Mouse (Mus musculus) lung, embryonic 14.5 days (tissue): ENCODE data around the gene Matk. TPM values are rescaled to one million over a fixed set of nuclear protein-coding genes. Genes with fewer than 3 reads are reported as not detected.

Source experiments
- ATAC-seq: fragments of 200-750 bp; cut with Nextera tagmentation; 2 replicates; pipeline ENCODE4 v1.8.0; 2017; ENCODE audit warnings: mild to moderate bottlenecking, moderate TSS enrichment, moderate library complexity; ENCODE audit not compliant: insufficient read depth
- DNase-seq: peaks from one replicate; pipeline ENCODE4 v3.0.0-alpha.2; 2015
- H3K27ac ChIP-seq: fragments of 300-500 bp; sonication (generic); 2 replicates; pipeline ENCODE4 v1.5.1; 2014; ENCODE audit warnings: low read depth, mild to moderate bottlenecking, moderate library complexity
- H3K27me3 ChIP-seq: fragments of 300-500 bp; sonication (generic); 2 replicates; pipeline ENCODE4 v1.6.1; 2014; ENCODE audit warnings: low read length, control low read depth; ENCODE audit not compliant: insufficient read depth
- H3K36me3 ChIP-seq: fragments of 300-500 bp; sonication (generic); 2 replicates; pipeline ENCODE4 v1.6.1; 2014; ENCODE audit warnings: control low read depth; ENCODE audit not compliant: insufficient read depth
- H3K4me1 ChIP-seq: fragments of 300-500 bp; sonication (generic); 2 replicates; pipeline ENCODE4 v1.6.1; 2014; ENCODE audit warnings: antibody characterized with exemption, control low read depth; ENCODE audit not compliant: insufficient read depth
- H3K4me2 ChIP-seq: fragments of 300-500 bp; sonication (generic); 2 replicates; pipeline ENCODE4 v1.6.1; 2014; ENCODE audit warnings: mild to moderate bottlenecking
- H3K4me3 ChIP-seq: fragments of 300-500 bp; sonication (generic); 2 replicates; pipeline ENCODE4 v1.5.1; 2014; ENCODE audit warnings: low read depth, low read length
- H3K9ac ChIP-seq: fragments of 300-500 bp; sonication (generic); 2 replicates; pipeline ENCODE4 v1.6.1; 2014
- H3K9me3 ChIP-seq: fragments of 300-500 bp; sonication (generic); 2 replicates; pipeline ENCODE4 v1.6.1; 2016; ENCODE audit warnings: low read depth, low read length, control low read depth
- CTCF ChIP-seq: IDR thresholded peaks from 2 replicates; pipeline ENCODE4 v1.5.1; 2016; ENCODE audit warnings: antibody characterized with exemption, low read depth
- WGBS: fragments of 180-500 bp; shearing (Covaris S2); extraction: QIAGEN DNeasy Blood & Tissue Kit; methylation state at CpG from one replicate; pipeline ENCODE4 v1.1.7; 2014; 5-methylcytosine and 5-hydroxymethylcytosine counted together
- polyA plus RNA-seq: library from polyadenylated mRNA; unstranded; fragments of >200 nt; fragmentation: Nextera tagmentation; extraction: Ambion mirVana; gene quantifications from 2 replicates; pipeline ENCODE4 v1.2.1, GENCODE M21; 2014

Matk gene
- polyA plus RNA-seq, 1 experiment from 2014 or later: 2.9 TPM

DNA sequence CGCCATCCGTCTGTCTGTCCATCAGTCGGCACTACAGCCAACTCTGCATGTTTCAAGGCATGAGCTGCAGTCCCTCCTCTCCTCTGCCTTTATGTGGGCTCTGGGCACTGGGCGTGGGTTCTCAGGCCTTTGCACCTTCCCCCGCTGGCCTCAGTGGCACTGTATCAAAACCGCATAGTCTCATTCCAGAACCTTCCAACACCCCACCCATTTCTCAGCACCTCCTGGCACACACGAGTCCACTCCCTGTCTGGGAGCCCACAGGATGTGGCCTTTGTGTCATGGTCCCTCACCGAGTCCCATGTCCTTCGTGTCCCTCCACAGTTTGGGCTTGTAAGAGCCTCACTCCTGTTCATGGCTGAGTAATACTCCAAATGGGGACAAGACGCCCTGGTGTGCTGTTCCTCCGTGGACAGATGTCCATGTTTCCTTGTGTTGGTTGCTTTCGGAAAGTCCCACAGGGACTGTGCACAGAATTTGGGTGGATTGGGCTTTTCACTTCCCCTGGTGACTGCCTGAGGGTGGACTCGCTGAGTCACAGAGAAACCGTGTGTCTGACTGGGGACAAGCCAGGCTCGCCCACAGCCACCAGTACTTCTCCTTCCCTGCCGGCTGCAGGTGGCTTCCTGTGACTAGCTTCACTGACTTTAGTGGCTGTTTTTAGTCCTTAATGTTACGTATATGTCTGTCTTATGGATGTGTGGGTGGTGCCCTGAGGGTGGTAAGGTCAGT lies 45.8 kb downstream of the Matk start:
- Histone ChIP-seq H3K9me3 (no peaks in the 10 kb centered on the region), H3K27me3 (no peaks in the 10 kb centered on the region), H3K36me3 (peaks cover 5% of the 10 kb centered on the region; the same call in 1 of the 2 replicates), H3K4me3 (no peak overlapping the region), H3K4me2 (no peak overlapping the region), H3K4me1 (peaks cover 11% of the 10 kb centered on the region), H3K9ac (no peak overlapping the region), H3K27ac (no peak overlapping the region; the same call in 1 of the 2 replicates)
- 91% methylated on average over 17 of the region's 17 CpGs for WGBS
- DNase-seq: no peak
- no peak for TF ChIP-seq CTCF
- no peak for ATAC-seq

DNA sequence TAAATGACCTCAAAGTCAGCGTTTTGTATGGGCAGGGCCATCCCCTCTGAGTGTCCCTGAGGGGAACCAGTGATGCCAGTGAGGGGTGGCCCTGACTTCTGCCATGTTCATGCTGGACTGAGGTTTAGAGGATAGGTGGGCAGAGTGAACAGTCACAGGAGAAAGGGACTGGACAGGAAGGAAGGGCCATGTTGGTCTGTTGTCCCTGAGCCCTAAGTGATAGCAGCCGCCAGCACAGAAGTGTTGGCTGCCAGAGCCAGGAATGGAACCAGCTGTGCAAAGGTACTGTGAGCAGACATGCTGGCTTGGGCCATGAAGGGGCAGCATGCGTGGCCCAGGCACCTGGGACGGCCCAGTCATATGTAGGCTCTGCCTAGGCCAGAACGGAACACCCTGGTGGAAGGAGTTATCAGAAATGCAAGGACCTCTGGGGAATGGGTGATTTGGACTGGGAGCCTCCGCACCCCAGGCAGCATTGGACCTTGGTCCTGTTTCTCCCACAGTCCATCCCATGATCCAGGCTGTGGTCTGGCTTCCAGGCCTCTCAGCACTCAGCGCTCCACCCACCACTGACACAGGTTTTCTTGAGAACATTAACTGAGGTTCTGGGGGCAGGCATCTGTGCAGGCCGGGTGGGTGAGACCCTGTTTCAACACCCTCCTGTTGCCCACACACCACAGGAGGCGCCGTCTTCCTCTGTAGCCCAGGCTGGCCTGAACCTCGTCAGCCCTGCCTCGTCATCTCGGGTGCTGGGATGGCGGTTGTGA lies 47.0 kb downstream of the Matk start:
- Histone ChIP-seq H3K4me3 (no peak overlapping the region), H3K36me3 (peaks cover 5% of the 10 kb centered on the region; the same call in 1 of the 2 replicates), H3K27ac (no peak overlapping the region), H3K9me3 (no peaks in the 10 kb centered on the region), H3K4me2 (no peak overlapping the region), H3K9ac (no peak overlapping the region), H3K27me3 (no peaks in the 10 kb centered on the region), H3K4me1 (no peaks in the 10 kb centered on the region)
- 82% methylated on average over 14 of the region's 14 CpGs for WGBS
- no peak for ATAC-seq
- no peak for TF ChIP-seq CTCF
- no peak for DNase-seq

DNA sequence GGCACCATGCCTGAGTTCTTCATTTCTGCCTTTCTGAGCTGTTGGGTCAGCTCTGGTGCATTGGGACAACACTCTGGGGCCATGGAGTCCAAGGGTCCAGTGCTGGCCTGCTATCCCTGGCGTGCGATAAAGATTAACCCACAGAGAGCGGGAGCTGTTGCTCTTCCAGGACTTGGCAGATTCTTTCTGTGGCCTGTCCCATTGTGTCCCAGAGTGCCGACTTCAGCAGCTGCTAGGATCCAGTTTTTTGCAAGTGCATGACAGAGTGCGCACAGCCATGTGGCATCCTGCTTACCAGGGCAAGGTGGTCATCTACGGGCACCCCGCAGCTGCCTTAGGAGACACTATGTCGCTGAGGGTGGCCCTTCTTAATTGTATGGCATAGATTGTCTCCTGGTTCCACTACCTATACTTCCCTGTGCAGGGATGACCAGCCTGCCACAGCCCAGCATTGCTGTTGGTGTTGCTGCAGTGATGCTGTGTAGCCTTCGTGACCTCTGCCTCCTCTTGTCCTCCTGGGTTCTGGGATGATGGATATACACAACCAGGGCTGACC lies 47.7 kb downstream of the Matk start:
- H3K27ac ChIP-seq: no peak overlapping the region
- H3K9me3 ChIP-seq: no peaks in the 10 kb centered on the region
- WGBS: 75% methylated on average over 9 of the region's 9 CpGs
- no peaks in the 10 kb centered on the region for H3K4me1 ChIP-seq
- H3K4me2 ChIP-seq: no peak overlapping the region
- 0 out of 2 replicates have a peak overlapping the region, but pooled peaks have one; percentile 9 for H3K9ac ChIP-seq
- H3K36me3 ChIP-seq: peaks cover 2% of the 10 kb centered on the region; the same call in 1 of the 2 replicates
- no peak for DNase-seq
- no peaks in the 10 kb centered on the region for H3K27me3 ChIP-seq
- no peak overlapping the region for H3K4me3 ChIP-seq
- ATAC-seq: no peak
- no peak for TF ChIP-seq CTCF

DNA sequence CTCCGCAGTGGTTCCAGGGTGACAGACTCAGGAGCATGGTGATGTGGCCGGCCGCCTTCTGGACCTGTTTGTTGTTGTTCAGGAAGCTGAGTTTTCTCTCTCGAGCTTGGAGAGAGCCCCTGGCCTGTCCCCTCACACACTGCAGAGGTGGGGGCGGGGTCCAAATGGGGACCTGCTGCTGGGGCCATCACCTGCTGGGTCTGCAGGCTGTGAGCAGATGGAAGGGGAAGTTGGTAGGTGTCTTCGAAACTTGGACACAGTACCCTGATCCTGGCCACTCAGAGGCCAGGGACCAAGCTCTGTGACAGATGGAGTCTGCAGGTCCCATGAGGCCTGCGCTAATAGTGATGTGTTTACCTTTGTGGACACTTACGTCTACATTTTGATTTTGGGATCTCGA lies 48.6 kb downstream of the Matk start:
- Histone ChIP-seq H3K4me1 (no peaks in the 10 kb centered on the region), H3K9ac (no peak overlapping the region), H3K27me3 (no peaks in the 10 kb centered on the region), H3K4me3 (no peak overlapping the region), H3K9me3 (no peaks in the 10 kb centered on the region), H3K4me2 (no peak overlapping the region), H3K27ac (no peak overlapping the region), H3K36me3 (peaks cover 8% of the 10 kb centered on the region)
- DNase-seq (no peak), ATAC-seq (no peak)
- WGBS: 71% methylated on average over 9 of the region's 9 CpGs
- no peak for TF ChIP-seq CTCF

DNA sequence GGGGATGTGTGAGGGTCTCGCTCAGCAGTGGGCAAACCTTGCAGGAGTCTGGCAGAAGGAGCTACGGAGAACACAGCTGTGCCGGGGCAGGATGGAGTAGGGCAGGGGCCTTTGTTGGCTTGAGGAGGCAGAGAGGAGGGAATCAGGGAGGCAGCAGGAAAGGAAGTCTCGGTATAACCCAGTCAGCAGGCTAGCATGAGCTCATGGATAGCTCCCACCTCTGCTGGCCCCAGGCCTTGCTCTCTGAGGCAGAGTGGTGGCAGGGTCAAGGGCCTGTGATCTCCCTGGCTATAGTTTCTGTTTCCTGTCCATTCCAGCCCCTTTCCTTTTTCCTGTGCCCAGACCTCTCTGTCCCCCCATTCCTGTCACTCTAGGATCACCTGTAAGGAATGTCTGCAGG lies 49.6 kb downstream of the Matk start:
- no peak for DNase-seq
- no peaks in the 10 kb centered on the region for H3K9me3 ChIP-seq
- H3K4me1 ChIP-seq: no peaks in the 10 kb centered on the region
- no peak overlapping the region for H3K4me3 ChIP-seq
- no peak for TF ChIP-seq CTCF
- 61% methylated on average over 4 of the region's 4 CpGs for WGBS
- H3K4me2 ChIP-seq: no peak overlapping the region
- no peak for ATAC-seq
- no peaks in the 10 kb centered on the region for H3K27me3 ChIP-seq
- H3K27ac ChIP-seq: peak overlapping the region; percentile 65
- H3K9ac ChIP-seq: peak overlapping the region; percentile 29; the same call in 1 of the 2 replicates
- H3K36me3 ChIP-seq: peaks cover 18% of the 10 kb centered on the region

DNA sequence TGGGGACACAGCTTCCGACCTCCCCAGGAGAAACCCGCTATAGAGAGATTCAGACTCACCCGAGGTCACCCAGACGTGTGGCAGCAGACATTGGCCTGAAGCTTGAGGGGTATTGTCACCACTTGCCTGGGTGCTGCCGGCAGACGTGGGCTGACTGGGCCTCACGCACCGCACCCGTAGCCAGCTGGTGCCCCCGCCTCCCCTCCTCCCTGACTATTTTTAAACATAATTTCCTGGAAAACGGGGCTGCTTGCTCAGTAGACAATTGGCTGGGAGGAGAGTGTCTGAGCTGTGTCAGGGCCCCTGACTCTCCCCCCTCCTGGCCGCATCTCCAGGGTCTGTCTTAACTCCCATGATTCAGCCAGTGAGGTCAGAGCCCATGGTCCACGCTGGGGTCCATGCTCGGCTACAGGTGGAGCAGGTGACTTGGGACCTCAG lies 50.1 kb downstream of the Matk start:
- Histone ChIP-seq H3K4me1 (no peaks in the 10 kb centered on the region), H3K9me3 (no peaks in the 10 kb centered on the region), H3K36me3 (peaks cover 23% of the 10 kb centered on the region), H3K27ac (no peak overlapping the region), H3K27me3 (no peaks in the 10 kb centered on the region), H3K9ac (no peak overlapping the region), H3K4me3 (no peak overlapping the region), H3K4me2 (peak overlapping the region; percentile 3; the same call in 1 of the 2 replicates)
- TF ChIP-seq CTCF: no peak
- DNase-seq (no peak), ATAC-seq (no peak)
- 47% methylated on average over 14 of the region's 14 CpGs for whole genome bisulfite sequencing

DNA sequence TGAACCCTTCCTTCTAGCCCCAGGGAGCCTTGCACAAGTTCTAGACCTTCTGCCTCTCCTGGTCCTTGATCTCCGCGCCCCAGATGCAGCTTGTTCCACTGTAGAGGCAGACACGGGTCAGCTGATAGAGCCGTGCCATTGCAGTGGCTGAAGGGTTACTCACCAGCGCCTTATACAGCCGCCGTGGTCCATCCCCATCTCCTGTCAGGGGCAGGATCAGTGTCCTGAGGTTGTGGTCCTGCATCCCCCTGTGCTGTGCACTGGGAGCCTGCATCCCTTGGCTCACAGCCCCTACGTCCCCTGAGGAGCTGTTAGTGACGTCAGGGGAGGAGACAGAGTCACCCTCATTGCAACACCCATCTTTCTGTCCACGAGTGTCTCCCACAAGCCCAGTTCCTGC lies 50.5 kb downstream of the Matk start:
- Histone ChIP-seq H3K36me3 (peaks cover 28% of the 10 kb centered on the region), H3K27me3 (no peaks in the 10 kb centered on the region), H3K4me3 (no peak overlapping the region), H3K9me3 (no peaks in the 10 kb centered on the region), H3K4me2 (peak overlapping the region; percentile 3; the same call in 1 of the 2 replicates), H3K9ac (no peak overlapping the region), H3K4me1 (no peaks in the 10 kb centered on the region), H3K27ac (no peak overlapping the region)
- TF ChIP-seq CTCF: no peak
- DNase-seq: no peak
- WGBS: 58% methylated on average over 10 of the region's 10 CpGs
- no peak for ATAC-seq
